Mouse (Mus musculus) spleen, adult 12 weeks (tissue): ENCODE data around the gene Trp53rkb.

Source experiments
- DNase-seq: peaks from one replicate; pipeline ENCODE4 v3.0.0; 2022; ENCODE audit warnings: low spot score

The Trp53rkb gene

GRCm38 (mm10) chr2:166834091-166834490 is 41.8 kb downstream of the Trp53rkb start:
- no peak for DNase-seq

GRCm38 (mm10) chr2:166834796-166835195 is 42.5 kb downstream of the Trp53rkb start:
- no peak for DNase-seq

- DNase-seq: no peak
Measured at GRCm38 (mm10) chr2:166835581-166835980, 43.2 kb downstream of the Trp53rkb start.

- DNase-seq: no peak
Measured at GRCm38 (mm10) chr2:166841813-166842212, 49.5 kb downstream of the Trp53rkb start.
